Mouse (Mus musculus): ENCODE measurements at regions not wholly inside any gene's neighbourhood (a gene's known extent, or its start where the extent isn't known, plus 50 kb on each side); places are given as distances from the start of the nearest gene placed in this dataset.
A peak's percentile ranks its signal among the peaks of the same experiment; 100 is the strongest.

- 21% methylated on average over 3 of the region's 3 CpGs for WGBS
- no peak for TF ChIP-seq POLR2A (IDR thresholded peaks at IDR 0.05; ENCODE audit: insufficient read depth, low read depth, low read length)
- TF ChIP-seq CTCF (IDR thresholded peaks at IDR 0.05; ENCODE audit: insufficient read depth, low read depth, low read length): no peak
- no peak overlapping the region for H3K4me3 ChIP-seq (ENCODE audit: insufficient read depth, low read depth, low read length)
- 0 out of 2 replicates have a peak overlapping the region, but pooled peaks have one; percentile 51 for H3K27ac ChIP-seq (ENCODE audit: insufficient read depth, low read depth, low read length)
- peaks cover 2% of the 10 kb centered on the region; the same call in 1 of the 2 replicates for H3K4me1 ChIP-seq (ENCODE audit: control insufficient read depth, insufficient read depth, low read length)
These were observed 77.5 kb upstream of the Ldb2 start for GRCm38 (mm10) chr5:44876946-44877345.

DNA sequence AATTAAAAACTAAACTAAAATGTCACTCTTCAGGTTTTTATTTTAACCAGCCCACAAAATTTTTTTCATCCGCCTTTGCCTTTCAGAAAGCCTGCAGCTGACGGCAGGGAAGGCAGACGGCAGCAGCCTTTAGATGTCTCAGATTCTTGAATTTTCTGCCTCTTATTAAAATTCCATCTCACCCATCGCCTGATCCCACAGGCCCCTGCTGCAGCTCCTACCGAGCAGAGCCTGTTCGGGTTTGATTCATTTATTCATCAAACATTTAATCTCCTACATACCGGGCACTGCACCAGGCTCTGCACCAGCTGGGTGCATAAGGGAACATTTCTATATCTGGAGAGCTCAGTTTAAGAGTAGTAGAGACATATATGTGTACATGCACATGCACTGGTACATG, 72.8 kb upstream of the Ldb2 start:
- TF ChIP-seq CTCF (IDR thresholded peaks at IDR 0.05; ENCODE audit: insufficient read depth, low read depth, low read length) (no peak), POLR2A (IDR thresholded peaks at IDR 0.05; ENCODE audit: insufficient read depth, low read depth, low read length) (no peak)
- 61% methylated on average over 7 of the region's 7 CpGs for WGBS
- H3K27ac ChIP-seq (ENCODE audit: insufficient read depth, low read depth, low read length): no peak overlapping the region

GRCm38 (mm10) chr5:44863887-44864286, 64.4 kb upstream of the Ldb2 start:
- no peak overlapping the region for H3K4me3 ChIP-seq (ENCODE audit: insufficient read depth, low read depth, low read length)
- H3K27ac ChIP-seq (ENCODE audit: insufficient read depth, low read depth, low read length): no peak overlapping the region
- 0 out of 2 replicates have a peak, but pooled peaks cover 3% of the 10 kb centered on the region for H3K4me1 ChIP-seq (ENCODE audit: control insufficient read depth, insufficient read depth, low read length)
- no peak for TF ChIP-seq CTCF (IDR thresholded peaks at IDR 0.05; ENCODE audit: insufficient read depth, low read depth, low read length)
- no peak for TF ChIP-seq POLR2A (IDR thresholded peaks at IDR 0.05; ENCODE audit: insufficient read depth, low read depth, low read length)
- 21% methylated on average over 3 of the region's 3 CpGs for WGBS

More for the DNA sequence above, 72.8 kb upstream of the Ldb2 start:
- Histone ChIP-seq H3K4me3 (ENCODE audit: insufficient read depth, low read depth, low read length) (no peak overlapping the region), H3K4me1 (ENCODE audit: control insufficient read depth, insufficient read depth, low read length) (no peaks in the 10 kb centered on the region)

- 60% methylated on average over 3 of the region's 3 CpGs for whole genome bisulfite sequencing
- Histone ChIP-seq H3K4me1 (ENCODE audit: control insufficient read depth, insufficient read depth, low read length) (0 out of 2 replicates have a peak, but pooled peaks cover 3% of the 10 kb centered on the region), H3K4me3 (ENCODE audit: insufficient read depth, low read depth, low read length) (no peak overlapping the region), H3K27ac (ENCODE audit: insufficient read depth, low read depth, low read length) (no peak overlapping the region)
- TF ChIP-seq POLR2A (IDR thresholded peaks at IDR 0.05; ENCODE audit: insufficient read depth, low read depth, low read length) (no peak), CTCF (IDR thresholded peaks at IDR 0.05; ENCODE audit: insufficient read depth, low read depth, low read length) (no peak)
These were observed 63.9 kb upstream of the Ldb2 start for GRCm38 (mm10) chr5:44863349-44863748.

- Histone ChIP-seq H3K4me3 (ENCODE audit: insufficient read depth, low read depth, low read length) (no peak overlapping the region), H3K4me1 (ENCODE audit: control insufficient read depth, insufficient read depth, low read length) (no peaks in the 10 kb centered on the region), H3K27ac (ENCODE audit: insufficient read depth, low read depth, low read length) (no peak overlapping the region)
- TF ChIP-seq CTCF (IDR thresholded peaks at IDR 0.05; ENCODE audit: insufficient read depth, low read depth, low read length): no peak
- TF ChIP-seq POLR2A (IDR thresholded peaks at IDR 0.05; ENCODE audit: insufficient read depth, low read depth, low read length): no peak
- 90% methylated on average over 4 of the region's 4 CpGs for WGBS
These were observed 54.7 kb upstream of the Ldb2 start for GRCm38 (mm10) chr5:44854189-44854588.

All from olfactory bulb, adult 2 months (tissue).